Mouse (Mus musculus): ENCODE results near the gene Tns3. TPM values are rescaled to one million over a fixed set of nuclear protein-coding genes. Genes with fewer than 3 reads are reported as not detected.
"Not testable (repeated sequence)": the region's sequence is repeated elsewhere in the genome, so short reads cannot be mapped to it uniquely, and the experiment has no call there.

The Tns3 gene
- total RNA-seq, 2 experiments from 2014 or later = 21.1 to 23.2 TPM

- intact Hi-C loops (cut with DNase I) = no loop called here
- no peak for DNase-seq
Observed at GRCm38 (mm10) chr11:8541222-8541815, 123.0 kb downstream of the Tns3 start.

GRCm38 (mm10) chr11:8539593-8540265, 124.6 kb downstream of the Tns3 start:
- intact Hi-C loops (cut with DNase I) = loop anchor here (5.0 kb wide), 1 partner anchor 598 kb away; no protein-coding TSS in a partner anchor
- DNase-seq = no peak

- DNase-seq = peak; percentile 36 to 40
- intact Hi-C loops (cut with DNase I) = loop anchor here (2.0 to 5.0 kb wide), 2 partner anchors 420 to 600 kb away; no protein-coding TSS in a partner anchor
Observed at GRCm38 (mm10) chr11:8537013-8537614, 127.2 kb downstream of the Tns3 start.

GRCm38 (mm10) chr11:8534893-8535292, 129.4 kb downstream of the Tns3 start:
- peak; percentile 77 to 82 for DNase-seq
- intact Hi-C loops (cut with DNase I) = loop anchor here (2.0 to 5.0 kb wide), 2 partner anchors 326 to 602 kb away; no protein-coding TSS in a partner anchor

GRCm38 (mm10) chr11:8532771-8533170, 131.6 kb downstream of the Tns3 start:
- DNase-seq; intact Hi-C loops (cut with DNase I): not testable (repeated sequence)

GRCm38 (mm10) chr11:8532112-8532747, 132.1 kb downstream of the Tns3 start:
- DNase-seq = no peak
- intact Hi-C loops (cut with DNase I) = no loop called here

GRCm38 (mm10) chr11:8530506-8530905, 133.8 kb downstream of the Tns3 start:
- intact Hi-C loops (cut with DNase I) = no loop called here
- DNase-seq = no peak

GRCm38 (mm10) chr11:8530036-8530435, 134.3 kb downstream of the Tns3 start:
- intact Hi-C loops (cut with DNase I) = no loop called here
- DNase-seq = no peak

GRCm38 (mm10) chr11:8525463-8526145, 138.7 kb downstream of the Tns3 start:
- no peak for DNase-seq
- intact Hi-C loops (cut with DNase I) = no loop called here

GRCm38 (mm10) chr11:8523344-8524126, 140.8 kb downstream of the Tns3 start:
- intact Hi-C loops (cut with DNase I) = loop anchor here (1.0 kb wide), 1 partner anchor 99 kb away; no protein-coding TSS in a partner anchor
- DNase-seq = peak; percentile 84 to 87

- peak; percentile 61 to 69 for DNase-seq
- intact Hi-C loops (cut with DNase I) = no loop called here
Observed at GRCm38 (mm10) chr11:8513359-8514253, 150.7 kb downstream of the Tns3 start.

GRCm38 (mm10) chr11:8510294-8510693, 154.0 kb downstream of the Tns3 start:
- intact Hi-C loops (cut with DNase I) = no loop called here
- DNase-seq = no peak

GRCm38 (mm10) chr11:8509614-8510013, 154.7 kb downstream of the Tns3 start:
- intact Hi-C loops (cut with DNase I) = no loop called here
- no peak for DNase-seq

- intact Hi-C loops (cut with DNase I) = no loop called here
- no peak for DNase-seq
Observed at GRCm38 (mm10) chr11:8503735-8504134, 160.6 kb downstream of the Tns3 start.

GRCm38 (mm10) chr11:8500855-8501254, 163.5 kb downstream of the Tns3 start:
- intact Hi-C loops (cut with DNase I) = no loop called here
- DNase-seq = no peak

- intact Hi-C loops (cut with DNase I) = no loop called here
- no peak for DNase-seq
Observed at GRCm38 (mm10) chr11:8497136-8497535, 167.2 kb downstream of the Tns3 start.

GRCm38 (mm10) chr11:8496686-8497085, 167.6 kb downstream of the Tns3 start:
- intact Hi-C loops (cut with DNase I) = no loop called here
- peak; percentile 66 to 73 for DNase-seq

- DNase-seq = no peak
- intact Hi-C loops (cut with DNase I) = no loop called here
Observed at GRCm38 (mm10) chr11:8495801-8496200, 168.5 kb downstream of the Tns3 start.

GRCm38 (mm10) chr11:8495036-8495435, 169.3 kb downstream of the Tns3 start:
- intact Hi-C loops (cut with DNase I) = no loop called here
- DNase-seq = no peak

Measured in heart, postnatal 14 days (tissue).